Mouse (Mus musculus) heart, postnatal 10 days (tissue): Measurements from ENCODE around the gene Cybb. TPM values are rescaled to one million over a fixed set of nuclear protein-coding genes. Genes with fewer than 3 reads are reported as not detected.
"Not testable (repeated sequence)": the region's sequence is repeated elsewhere in the genome, so short reads cannot be mapped to it uniquely, and the experiment has no call there.

Experiments
- DNase-seq, 2 experiments: peaks; one replicate each; pipeline ENCODE4 v3.0.0; 2021
- intact Hi-C: fragments of 180-260 bp; cut with DNase I; formaldehyde crosslinking; loops from one replicate; pipeline ENCODE4 v1.15.1; 2025
- total RNA-seq, 2 experiments: library from RNA; stranded (reverse); gene quantifications; 2 replicates each; pipeline ENCODE4 v1.2.3; 2021

Gene Cybb
- total RNA-seq = 1 to 10 TPM; 3.7 to 3.9 TPM

- intact Hi-C loops = no loop called here
- DNase-seq = no peak
These were observed at the start of gene Cybb for GRCm38 (mm10) chrX:9487671-9488070. Gene Cybb, minus strand, starts transcription at chrX:9487771.

GRCm38 (mm10) chrX:9536881-9537280 lies 49.3 kb upstream of the Cybb start:
- intact Hi-C loops = no loop called here
- no peak for DNase-seq

- intact Hi-C loops = not testable (repeated sequence)
- DNase-seq = peak; percentile 12 to 64
These were observed 32.4 kb upstream of the Cybb start for GRCm38 (mm10) chrX:9519969-9520368.

GRCm38 (mm10) chrX:9517531-9517930 lies 30.0 kb upstream of the Cybb start:
- intact Hi-C loops, DNase-seq: not testable (repeated sequence)

- intact Hi-C loops = loop anchor here (10.0 kb wide), 1 partner anchor 470 kb away; no protein-coding TSS in a partner anchor
These were observed 12.5 kb downstream of the Cybb start for GRCm38 (mm10) chrX:9475036-9475435.

GRCm38 (mm10) chrX:9474440-9474839 lies 13.1 kb downstream of the Cybb start:
- no peak for DNase-seq
- intact Hi-C loops = loop anchor here (10.0 kb wide), 1 partner anchor 470 kb away; no protein-coding TSS in a partner anchor

More at GRCm38 (mm10) chrX:9475036-9475435, 12.5 kb downstream of the Cybb start:
- not testable (repeated sequence) for DNase-seq

GRCm38 (mm10) chrX:9473768-9474167 lies 13.8 kb downstream of the Cybb start:
- no peak for DNase-seq
- intact Hi-C loops = loop anchor here (10.0 kb wide), 1 partner anchor 471 kb away; no protein-coding TSS in a partner anchor

- intact Hi-C loops = loop anchor here (10.0 kb wide), 1 partner anchor 474 kb away; no protein-coding TSS in a partner anchor
- DNase-seq = no peak
These were observed 16.7 kb downstream of the Cybb start for GRCm38 (mm10) chrX:9470811-9471388.

GRCm38 (mm10) chrX:9469100-9469499 lies 18.5 kb downstream of the Cybb start:
- intact Hi-C loops = no loop called here
- no peak for DNase-seq

- DNase-seq = no peak
- intact Hi-C loops = no loop called here
These were observed 20.6 kb downstream of the Cybb start for GRCm38 (mm10) chrX:9467020-9467419.

GRCm38 (mm10) chrX:9465890-9466289 lies 21.7 kb downstream of the Cybb start:
- DNase-seq = no peak
- intact Hi-C loops = no loop called here

- DNase-seq = no peak
- intact Hi-C loops = no loop called here
These were observed 24.9 kb downstream of the Cybb start for GRCm38 (mm10) chrX:9462671-9463070.

- intact Hi-C loops = no loop called here
- DNase-seq = no peak
These were observed 26.2 kb downstream of the Cybb start for GRCm38 (mm10) chrX:9461399-9461798.

GRCm38 (mm10) chrX:9460387-9460930 lies 27.1 kb downstream of the Cybb start:
- intact Hi-C loops = no loop called here
- no peak for DNase-seq

- intact Hi-C loops = no loop called here
These were observed 35.2 kb downstream of the Cybb start for GRCm38 (mm10) chrX:9452375-9452774.

GRCm38 (mm10) chrX:9447284-9447683 lies 40.3 kb downstream of the Cybb start:
- DNase-seq = no peak
- intact Hi-C loops = no loop called here

More at GRCm38 (mm10) chrX:9452375-9452774, 35.2 kb downstream of the Cybb start:
- no peak for DNase-seq

GRCm38 (mm10) chrX:9441102-9441501 lies 46.5 kb downstream of the Cybb start:
- intact Hi-C loops = no loop called here
- DNase-seq = peak in 1 of 2 experiments; percentile 2

- DNase-seq = no peak
- intact Hi-C loops = no loop called here
These were observed 47.0 kb downstream of the Cybb start for GRCm38 (mm10) chrX:9440556-9440955.

GRCm38 (mm10) chrX:9439257-9439656 lies 48.3 kb downstream of the Cybb start:
- intact Hi-C loops = no loop called here
- DNase-seq = no peak

- no peak for DNase-seq
- intact Hi-C loops = no loop called here
These were observed 73.7 kb downstream of the Cybb start for GRCm38 (mm10) chrX:9413889-9414288.
